Mouse (Mus musculus) testis, adult 2 months (tissue): Measurements from ENCODE around the gene Scn5a.

ENCODE experiments used
- CTCF ChIP-seq: fragments of 200-500 bp; IDR thresholded peaks from 2 replicates; pipeline ENCODE4 v1.5.1; 2012; ENCODE audit warnings: low read depth, mild to moderate bottlenecking, inconsistent platforms, low read length, moderate library complexity; ENCODE audit not compliant: control insufficient read depth, insufficient read depth, insufficient replicate concordance
- POLR2A ChIP-seq: fragments of 200-500 bp; IDR thresholded peaks from 2 replicates; pipeline ENCODE4 v1.6.1; 2012; ENCODE audit warnings: low read depth, mild to moderate bottlenecking, inconsistent platforms, low read length, moderate library complexity; ENCODE audit not compliant: control insufficient read depth

DNA sequence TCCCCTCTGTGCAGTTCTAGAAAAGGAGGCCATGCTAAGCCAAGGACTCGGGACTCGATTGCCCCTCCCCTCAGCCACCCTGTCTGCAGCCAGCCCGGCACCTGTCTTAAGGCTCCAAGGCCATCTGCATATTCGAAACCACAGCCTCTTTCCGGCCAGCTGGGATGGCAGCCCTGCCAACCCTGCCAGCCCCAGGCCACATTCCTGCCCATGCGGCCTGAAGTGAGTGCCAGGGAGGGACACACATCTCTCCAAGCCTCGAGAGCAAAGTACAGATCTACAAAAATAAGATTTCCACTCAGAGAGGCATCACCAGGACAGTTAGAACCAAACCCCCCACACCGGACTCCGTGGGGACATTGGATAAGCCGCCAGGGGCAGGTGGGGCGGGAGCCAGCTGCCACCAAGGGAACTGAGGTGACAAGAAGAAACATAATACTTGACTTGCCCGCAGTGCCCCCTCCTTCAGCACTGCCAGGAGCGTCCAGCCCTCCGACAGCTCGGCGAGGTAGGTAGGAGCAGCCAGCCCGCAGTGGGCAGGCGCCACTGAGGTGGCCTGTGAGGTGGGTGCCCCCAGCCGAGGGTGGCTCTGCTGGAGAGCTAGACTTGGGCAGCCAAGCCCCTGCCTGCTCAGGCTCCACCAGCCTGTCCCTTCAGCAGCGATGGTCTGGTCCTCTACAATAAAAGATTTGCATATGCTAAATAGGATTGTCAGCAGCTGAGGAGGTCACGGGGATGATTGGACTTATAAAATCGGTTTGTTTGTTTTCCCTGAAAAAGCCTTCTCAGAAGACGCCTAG is 95.1 kb downstream of the Scn5a start:
- TF ChIP-seq POLR2A (no peak), CTCF (no peak)
